Mouse (Mus musculus) cerebellum, postnatal 14 days (tissue): ENCODE results near the gene Cmtm3.
A peak's percentile ranks its signal among the peaks of the same experiment; 100 is the strongest.

Experiments
- DNase-seq, 2 experiments: peaks; one replicate each; pipeline ENCODE4 v3.0.0; 2021; ENCODE audit warnings: mixed read lengths in 2 of 2

Gene Cmtm3

DNA sequence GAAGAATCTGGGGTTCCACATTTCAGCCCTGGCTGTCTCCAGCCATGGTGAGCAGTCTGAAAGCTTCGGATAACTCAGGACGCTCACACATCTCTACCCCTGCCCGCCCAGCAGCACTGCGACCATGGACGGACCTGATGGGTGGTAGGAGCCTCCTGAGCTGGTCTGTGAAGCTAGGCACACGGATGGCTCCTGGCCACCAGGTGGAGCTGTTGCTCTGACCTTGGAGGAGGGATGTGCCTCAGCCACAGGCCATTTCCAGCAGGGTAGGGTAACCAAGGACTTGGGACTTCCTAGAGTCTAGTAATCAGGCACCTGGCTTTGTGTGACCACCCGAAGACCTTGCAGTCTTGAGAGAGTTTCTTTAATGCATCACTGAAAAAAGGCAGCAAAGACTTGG, 4.7 kb downstream of the Cmtm3 start:
- peak; percentile 94 to 96 for DNase-seq

GRCm38 (mm10) chr8:104344622-104345021, 5.4 kb downstream of the Cmtm3 start:
- no peak for DNase-seq

- DNase-seq: no peak
Observed at GRCm38 (mm10) chr8:104346706-104347105, 7.5 kb downstream of the Cmtm3 start.

DNA sequence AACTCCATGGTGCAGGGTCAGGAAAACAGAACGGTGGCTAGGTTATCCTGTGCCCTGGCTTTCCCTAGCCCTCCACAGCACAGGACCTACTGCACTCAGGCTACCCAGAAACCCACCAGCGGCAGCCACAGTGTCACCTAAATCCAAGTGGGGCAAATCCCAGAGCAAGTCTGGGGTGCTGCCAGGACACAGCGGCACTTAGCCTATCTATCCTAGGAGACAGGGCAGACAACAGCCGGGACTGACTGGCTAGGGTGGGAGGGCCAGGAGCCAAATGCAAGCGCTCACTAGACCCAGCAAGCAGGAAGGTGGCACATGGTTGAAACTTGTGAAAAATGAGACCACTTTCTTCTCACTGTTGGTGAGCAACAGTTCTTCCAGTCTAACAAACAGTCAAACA, 9.8 kb downstream of the Cmtm3 start:
- no peak for DNase-seq

DNA sequence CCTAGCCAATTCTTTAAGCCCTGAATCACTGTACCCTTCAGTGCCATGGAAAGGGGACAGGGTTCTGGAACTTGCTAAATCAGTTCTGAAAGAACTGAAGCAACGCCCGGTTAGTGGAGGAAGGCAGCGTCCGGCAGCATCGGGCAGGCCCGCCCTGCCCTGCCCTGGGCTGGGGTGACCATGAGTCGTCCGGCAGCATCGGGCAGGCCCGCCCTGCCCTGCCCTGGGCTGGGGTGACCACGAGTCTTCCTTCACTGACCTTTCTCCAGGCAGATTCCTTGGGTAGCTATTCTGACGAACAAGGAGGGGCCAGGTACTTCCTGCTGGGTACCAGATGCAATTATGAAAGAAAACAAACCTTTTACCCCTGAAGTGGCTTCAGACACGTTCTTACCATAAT, 10.8 kb downstream of the Cmtm3 start:
- DNase-seq: no peak

DNA sequence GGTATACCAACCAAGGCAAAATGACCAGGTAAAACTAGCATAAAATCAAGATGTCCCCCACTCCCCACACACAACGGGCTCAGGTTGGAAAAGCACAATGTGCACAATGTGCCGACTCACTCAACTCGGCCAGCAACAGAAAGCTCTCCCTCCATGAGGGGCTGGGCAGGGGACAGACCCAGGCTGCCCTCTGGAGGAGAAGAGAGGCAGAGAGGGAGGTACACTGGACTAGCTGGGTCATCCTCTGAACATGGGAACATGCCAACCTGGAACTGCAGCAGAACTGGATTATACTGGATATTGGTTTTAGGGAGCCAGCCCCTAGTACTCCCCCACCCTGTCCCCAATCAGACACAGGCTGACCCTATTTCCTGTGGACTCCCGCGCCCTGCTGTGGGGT, 14.0 kb downstream of the Cmtm3 start:
- no peak for DNase-seq

DNA sequence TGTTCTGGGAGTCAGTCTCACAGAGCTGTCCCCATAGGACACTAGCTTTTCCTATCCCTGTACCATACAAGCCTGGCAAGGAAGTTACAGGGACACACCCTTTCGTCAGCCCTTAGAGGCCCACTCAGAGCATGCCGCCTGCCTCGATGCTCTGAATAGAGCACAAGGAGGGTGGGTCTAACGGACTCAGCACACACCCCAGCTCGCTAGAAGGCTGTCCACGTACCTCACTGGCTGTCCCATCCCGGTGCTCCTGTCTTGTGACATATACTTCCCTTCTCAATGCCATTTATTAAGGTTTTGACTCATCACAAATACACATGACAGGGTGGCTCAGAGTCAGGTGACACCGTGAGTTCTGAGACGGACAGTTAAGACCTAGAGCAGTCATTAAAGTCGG, 15.3 kb downstream of the Cmtm3 start:
- no peak for DNase-seq

- DNase-seq: no peak
Observed at GRCm38 (mm10) chr8:104358637-104359036, 19.4 kb downstream of the Cmtm3 start.

DNA sequence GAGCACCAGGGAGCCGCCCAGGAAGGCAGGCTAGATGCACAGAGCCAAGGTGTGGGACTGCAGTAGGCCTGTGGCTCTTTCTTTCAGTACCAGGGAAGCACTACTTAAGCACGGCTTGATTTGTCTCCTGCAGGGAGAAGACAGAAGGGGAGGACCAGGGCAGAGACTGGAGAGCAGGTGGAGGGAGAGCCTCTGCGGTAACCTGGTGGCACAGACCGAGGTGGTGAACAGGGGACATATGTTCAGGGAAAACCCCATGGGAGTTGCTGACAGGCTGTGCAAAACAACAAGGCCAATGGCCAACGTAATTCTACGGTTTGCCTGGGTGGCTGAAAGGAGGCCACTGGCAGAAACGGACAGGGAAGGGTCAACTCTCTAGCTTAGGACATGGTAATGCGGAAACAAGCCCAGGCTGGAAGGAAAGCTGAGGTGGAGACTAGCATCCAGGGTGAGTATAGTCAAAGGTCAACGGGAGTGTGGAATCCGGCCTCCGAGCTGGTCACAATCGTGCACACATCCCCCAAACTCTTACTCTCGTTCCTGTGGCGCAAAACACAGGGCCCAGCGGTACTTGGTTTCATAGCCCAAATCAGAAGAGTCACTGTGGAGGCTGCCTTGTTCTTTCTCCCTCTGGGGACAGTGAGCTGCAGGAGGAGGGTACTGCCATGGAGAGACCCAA, 20.7 kb downstream of the Cmtm3 start:
- DNase-seq: peak in 1 of 2 experiments; percentile 43

GRCm38 (mm10) chr8:104365695-104366094, 26.5 kb downstream of the Cmtm3 start:
- DNase-seq: no peak

GRCm38 (mm10) chr8:104367398-104367797, 28.2 kb downstream of the Cmtm3 start:
- DNase-seq: no peak

- no peak for DNase-seq
Observed at GRCm38 (mm10) chr8:104369591-104369990, 30.4 kb downstream of the Cmtm3 start.

DNA sequence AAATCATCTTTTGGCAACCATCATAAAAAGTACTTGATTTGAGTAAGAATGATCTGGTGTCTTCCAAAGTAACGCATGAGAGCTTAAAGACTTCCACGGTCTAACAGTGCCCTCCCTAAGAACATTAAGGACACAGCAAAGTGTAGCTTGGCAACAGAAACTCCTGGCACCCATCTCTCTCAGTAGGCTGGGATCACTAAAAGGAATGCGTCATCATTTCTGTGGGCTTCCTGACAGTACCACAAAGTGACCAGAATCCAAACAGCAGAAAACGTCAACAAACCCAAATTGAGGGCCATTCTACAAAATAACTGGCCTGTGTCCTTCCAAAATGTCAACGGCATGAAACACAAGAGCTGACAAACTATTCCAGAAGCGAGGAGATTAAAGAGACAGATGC, 30.9 kb downstream of the Cmtm3 start:
- no peak for DNase-seq

DNA sequence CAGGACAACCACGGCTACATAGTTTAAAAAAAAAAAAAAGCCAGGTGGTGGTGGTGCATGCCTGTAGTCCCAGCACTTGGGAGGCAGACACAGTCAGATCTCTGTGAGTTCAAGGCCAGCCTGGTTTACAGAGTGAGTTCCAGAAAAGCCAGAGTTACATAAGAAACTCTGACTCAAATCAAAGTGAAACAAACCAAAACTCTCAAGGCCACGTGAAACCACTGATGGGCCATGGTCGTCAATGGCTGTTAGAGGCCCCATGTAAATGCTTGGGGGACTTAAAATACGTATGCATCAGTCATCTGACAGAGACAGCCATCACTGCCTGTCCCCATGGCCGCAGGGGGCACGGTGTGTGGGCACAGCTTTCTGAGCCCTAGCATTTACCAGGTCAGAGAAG, 31.9 kb downstream of the Cmtm3 start:
- DNase-seq: no peak

DNA sequence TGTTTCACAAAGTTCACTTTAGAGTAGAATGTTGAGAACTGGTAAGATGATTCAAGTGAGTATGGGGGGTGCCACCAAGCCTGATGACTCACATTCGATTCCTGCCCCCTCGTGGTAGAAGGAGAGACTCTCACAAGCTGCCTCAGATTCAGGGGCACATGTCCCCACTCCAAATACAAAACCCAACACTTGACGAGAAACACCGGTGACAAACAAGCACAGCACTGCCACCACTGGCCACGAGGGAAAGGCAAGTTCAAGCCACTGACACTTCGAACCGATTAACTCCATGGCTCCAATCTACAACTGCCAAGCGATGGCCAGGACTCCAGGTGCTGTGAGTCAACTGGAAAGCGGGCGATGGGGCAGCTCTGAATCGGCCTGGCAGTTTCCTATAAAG, 34.6 kb downstream of the Cmtm3 start:
- DNase-seq: peak; percentile 57 to 60

DNA sequence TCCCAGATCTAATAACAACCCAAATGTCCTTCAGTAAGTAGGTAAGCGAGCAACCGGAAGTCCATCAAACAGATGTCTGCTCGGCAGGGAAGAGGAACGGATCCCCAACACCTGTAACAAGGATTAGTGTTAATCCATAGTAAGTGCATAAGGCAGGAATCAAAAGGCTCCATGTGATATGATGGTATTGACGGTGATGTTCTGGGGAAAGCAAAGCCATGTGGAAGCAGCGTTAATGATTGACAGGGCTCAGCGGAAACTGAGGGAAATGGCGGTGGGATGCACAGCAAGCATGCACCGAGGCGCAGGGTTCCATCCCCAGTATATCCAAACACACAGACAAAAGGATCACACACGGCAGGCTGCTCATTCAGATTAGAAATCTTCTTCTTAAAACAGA, 35.1 kb downstream of the Cmtm3 start:
- no peak for DNase-seq

GRCm38 (mm10) chr8:104374864-104375846, 35.9 kb downstream of the Cmtm3 start:
- DNase-seq: peak; percentile 67 to 73

GRCm38 (mm10) chr8:104375959-104376358, 36.7 kb downstream of the Cmtm3 start:
- DNase-seq: no peak

DNA sequence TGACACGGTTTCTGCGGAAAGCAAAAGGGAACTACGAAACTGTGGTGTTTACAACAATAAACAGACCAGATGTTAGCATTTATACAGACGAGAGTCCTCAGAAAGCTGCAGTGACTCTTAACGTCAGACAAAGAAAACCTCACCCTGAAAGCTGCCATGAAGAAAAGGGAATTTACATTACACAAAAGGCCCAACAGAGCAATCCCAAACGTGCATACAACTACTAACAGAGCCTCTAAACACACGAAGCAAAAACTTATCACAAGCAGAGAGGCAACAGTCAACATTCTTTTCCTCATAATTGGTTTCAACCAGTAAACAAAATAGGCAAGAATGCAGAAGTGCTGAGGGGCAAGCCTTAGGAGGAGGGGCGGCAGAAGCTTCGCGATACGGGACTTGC, 37.5 kb downstream of the Cmtm3 start:
- DNase-seq: no peak

GRCm38 (mm10) chr8:104379301-104379836, 40.2 kb downstream of the Cmtm3 start:
- no peak for DNase-seq

DNA sequence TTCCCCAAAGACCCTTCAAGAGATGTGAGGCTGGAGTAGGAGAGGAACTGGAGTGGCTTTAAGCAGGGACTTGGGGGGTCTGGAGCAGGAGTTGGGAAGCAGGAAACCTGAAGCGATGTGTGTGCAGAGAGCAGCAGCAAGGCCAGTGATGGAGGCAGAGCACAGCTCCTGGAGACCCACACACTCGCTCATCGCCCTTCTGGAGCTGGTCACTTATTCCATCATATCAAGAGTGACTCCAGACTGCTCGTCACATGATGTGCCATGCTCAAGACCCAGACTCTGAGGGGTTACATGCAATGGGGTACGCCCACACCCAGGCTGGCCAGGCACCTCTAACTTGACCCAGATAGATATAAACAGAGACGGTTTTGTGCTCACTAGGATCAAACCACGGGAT, 41.1 kb downstream of the Cmtm3 start:
- DNase-seq: no peak

DNA sequence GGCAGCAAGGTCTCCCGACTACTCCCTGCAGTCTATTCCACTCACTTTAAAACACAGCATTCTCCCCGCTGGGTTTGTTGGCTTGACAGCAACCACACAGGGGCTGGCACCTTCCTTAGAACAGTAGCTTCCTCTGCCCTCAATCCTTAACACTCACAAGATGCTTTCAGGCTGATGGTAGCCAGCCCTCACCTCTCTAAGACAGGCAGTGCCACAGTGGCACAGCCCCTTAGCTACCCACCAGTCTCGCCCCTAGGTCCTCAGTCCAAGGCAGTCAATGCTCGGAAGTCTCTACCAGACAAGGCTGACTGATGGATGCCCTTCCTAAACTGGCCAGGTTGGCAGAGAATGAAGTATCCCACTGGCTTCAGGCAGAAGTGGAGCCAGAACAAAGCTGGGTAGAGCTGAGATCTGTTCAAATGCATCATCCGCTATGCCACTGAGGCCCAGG, 41.8 kb downstream of the Cmtm3 start:
- DNase-seq: peak; percentile 76 to 78

DNA sequence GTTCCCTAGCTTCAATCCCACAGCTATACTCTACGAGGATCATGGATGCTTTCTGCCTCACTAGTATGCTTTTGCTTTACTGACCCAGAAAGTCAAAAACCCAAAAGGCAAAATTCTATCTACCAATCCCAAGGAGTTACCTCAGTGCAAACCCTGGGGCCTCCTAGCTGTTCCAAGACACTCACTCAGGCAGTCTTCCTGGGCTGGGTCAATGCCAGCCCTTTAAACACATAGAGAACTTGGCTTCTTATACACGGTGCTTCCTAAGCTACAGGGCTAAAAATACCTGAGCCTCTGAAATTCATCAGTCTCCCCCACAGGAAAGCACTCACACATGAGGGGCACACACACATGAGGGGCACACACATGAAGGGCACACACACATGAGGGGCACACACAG, 44.1 kb downstream of the Cmtm3 start:
- no peak for DNase-seq

DNA sequence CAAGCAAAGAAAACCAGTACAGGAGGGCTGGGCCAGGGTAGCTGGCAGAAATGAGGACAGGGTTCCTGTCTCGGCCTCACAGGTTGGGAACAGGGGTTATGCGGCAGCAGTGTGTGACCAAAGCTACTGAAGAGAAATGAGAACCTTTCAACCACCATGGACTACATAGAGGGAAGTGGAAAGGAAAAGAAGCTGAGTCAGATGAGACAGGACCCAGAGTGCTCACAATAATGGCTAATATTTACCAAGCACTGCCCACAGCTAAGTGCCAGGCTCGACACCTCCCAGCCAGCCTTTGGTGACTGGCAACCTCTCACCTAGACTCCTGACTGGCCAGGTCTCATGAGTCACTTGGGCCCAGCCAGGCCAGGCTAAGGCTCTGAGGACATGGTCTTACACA, 44.8 kb downstream of the Cmtm3 start:
- no peak for DNase-seq
